Mouse (Mus musculus): ENCODE results near the gene Zkscan3.

DNA sequence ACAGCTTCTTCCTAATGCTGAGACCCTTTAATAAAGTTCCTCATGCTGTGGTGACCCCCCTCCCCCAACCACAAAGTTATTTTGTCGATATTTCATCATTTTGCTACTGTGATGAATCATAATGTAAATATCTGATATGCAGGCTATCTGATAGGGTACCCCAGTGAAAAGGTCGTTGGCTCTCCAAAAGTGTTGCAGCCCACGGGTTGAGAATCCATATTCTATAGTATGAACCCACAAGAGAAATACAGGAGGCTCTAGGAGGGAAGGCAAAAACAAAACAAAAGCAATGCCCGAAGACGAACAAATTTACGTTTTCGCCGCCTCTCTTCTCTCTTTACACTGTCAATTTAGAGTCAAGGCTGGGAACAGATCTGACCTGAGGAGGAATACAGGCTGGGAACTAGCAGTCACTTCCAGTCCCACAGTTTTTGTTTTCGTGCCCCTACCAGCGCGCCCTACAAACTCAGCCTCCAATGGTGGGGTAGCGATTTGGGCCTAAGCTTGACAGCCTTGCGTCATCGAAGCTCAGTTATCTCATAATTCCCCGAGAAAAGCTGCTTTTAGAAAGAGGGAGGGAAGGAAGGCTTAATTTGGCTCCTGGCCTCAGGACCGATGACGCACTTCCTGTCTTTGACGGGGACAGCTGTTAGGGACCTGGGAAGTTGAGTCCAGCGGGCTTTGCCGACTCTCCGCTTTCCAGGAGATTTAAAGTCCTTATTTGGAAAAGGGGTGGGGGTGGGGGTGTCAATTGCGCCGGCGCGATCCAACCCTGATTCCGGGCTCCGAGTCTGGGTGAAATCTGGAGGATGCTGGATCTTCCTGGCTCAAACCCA is 5.6 kb upstream of the Zkscan3 start:
- TF ChIP-seq CTCF (IDR thresholded peaks at IDR 0.05; ENCODE audit: control insufficient read depth, insufficient read depth, low read length) (no peak), POLR2A (IDR thresholded peaks at IDR 0.05; ENCODE audit: borderline replicate concordance, control insufficient read depth, low read depth, low read length) (no peak)
